Mouse (Mus musculus): ENCODE measurements at regions not wholly inside any gene's neighbourhood (a gene's known extent, or its start where the extent isn't known, plus 50 kb on each side); places are given as distances from the start of the nearest gene placed in this dataset.

GRCm38 (mm10) chr6:31325621-31326020 lies 72.9 kb upstream of the Mkln1 start:
- no peak for DNase-seq

DNA sequence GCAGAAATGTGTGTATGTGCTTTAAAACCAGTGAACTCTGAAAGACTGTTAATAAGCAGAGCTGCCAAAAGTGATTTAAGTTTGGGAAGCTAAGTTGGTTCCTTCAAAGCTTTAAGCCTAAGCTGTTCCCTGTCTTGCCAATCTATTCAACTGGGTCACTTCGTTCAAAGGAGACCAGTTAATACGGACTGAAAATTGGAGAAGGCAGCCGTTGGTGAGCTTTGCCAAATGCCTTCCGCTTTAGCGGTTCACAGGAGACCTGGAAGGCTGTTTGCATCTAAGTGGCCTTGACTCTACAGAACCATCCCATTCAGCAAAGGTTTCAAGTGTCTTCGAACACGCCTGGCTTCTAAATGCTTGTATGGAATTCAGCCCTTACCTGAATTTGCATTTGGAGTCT lies 68.2 kb upstream of the Mkln1 start:
- DNase-seq, result no peak

DNA sequence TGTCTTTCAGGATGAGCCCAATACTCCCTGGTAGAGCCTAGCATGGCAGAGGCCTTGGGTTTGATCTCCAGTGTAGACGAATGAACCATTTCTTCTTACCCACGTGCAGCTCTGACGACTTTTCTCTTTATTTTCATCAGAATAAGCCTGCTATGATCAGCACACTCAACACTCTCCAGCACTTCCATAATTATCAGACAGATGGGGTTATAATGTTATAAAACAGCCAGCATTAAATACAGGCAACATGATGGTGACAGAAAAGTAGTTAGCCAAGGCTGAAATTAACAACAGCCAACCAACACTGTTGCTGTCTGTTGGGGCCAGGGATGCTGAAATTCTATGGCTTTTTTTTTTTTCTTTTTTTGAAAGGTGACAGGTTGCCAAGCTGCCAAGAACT lies 67.7 kb upstream of the Mkln1 start:
- peak; percentile 22 for DNase-seq

- DNase-seq, result no peak
Measured at GRCm38 (mm10) chr6:31332254-31332653, 66.3 kb upstream of the Mkln1 start.

- DNase-seq, result no peak
Measured at GRCm38 (mm10) chr6:31332714-31333113, 65.8 kb upstream of the Mkln1 start.

DNA sequence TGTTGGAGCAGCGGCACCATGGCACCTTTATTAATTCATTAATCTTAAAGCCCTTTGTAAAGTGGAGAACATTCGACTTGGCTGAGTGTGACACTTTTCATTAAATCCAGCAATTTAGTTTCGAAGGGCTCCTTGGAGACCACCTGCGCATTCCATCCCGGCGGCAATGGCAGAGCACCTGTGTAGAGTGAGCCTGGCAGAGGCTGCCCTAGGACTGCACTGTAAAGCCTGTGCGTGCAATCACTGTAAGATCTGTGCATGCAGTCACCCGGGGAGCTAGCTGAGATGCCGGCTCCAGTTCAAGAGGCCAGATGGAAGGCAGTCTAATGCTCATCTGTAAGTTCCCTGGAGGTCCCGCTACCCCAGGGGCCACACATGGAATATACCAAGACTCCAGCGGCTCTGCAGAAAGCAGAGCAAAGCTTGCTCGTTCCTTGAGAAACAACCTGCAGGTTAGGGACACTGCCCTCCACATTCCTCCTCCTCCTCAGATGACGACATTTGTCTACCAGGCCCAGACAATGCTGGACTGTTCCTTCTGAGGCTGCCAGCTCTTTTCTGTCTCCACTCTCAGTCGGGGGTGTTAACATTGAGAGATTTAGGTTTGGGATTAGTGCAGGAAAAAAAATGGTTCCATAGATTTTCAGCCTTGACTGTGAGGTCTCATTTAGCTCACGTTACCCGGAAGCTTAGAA lies 65.2 kb upstream of the Mkln1 start:
- no peak for DNase-seq

DNA sequence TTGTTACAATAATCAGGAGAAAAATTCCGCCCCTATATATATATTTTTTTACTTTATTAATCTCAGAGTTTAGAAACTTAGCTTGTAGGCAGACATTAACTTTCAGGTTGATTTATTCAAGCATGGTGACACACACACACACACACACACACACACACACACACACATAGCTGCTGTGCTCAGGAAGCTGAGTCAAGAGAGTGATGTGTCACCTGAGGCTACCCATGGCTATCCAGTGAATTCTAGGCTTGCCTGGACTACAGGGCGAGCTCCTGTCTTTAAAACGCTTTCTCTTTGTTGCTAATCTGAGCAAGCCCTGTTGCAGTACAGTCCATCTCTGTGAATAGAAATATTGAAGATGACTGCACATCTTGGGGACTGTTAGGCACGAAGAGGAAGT lies 64.4 kb upstream of the Mkln1 start:
- no peak for DNase-seq

DNA sequence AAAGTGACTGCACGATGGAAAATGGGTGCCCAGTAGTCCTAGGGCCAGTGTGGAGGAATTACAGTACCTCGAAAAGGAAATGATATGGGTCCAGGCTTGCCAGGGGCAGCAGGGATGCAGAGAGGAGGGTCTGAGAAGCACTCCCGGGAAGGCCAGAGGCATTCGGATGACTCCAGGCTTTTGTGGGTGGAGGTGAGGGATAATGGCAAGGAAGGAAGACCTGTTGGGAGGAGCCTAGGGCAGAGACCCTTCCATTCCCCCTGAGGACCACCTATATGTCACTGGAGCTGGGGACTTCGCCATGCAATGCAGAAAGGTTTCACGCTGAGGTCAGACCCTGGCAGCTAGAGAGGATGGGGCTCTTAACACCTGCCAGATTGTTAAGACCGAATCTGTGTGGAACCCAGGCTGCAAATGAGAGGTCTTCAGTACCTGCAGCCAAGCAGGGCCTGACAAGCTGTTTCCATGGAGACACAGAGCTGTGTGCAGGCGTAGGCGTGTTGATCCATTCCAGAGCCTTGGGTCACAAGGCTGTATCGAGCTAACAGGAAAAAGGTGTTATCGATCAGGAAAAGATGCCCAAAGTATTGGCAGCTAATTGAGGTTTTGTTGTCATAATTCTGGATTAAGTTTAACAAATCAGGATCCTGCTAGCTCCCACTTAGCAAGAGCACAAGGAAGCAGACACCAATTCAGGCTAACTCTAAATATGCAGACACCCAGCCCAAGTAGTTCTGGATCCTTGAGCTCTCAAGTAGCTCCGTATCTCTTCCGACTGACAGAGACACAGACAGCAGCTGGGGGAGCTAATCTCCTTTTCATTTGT lies 59.2 kb upstream of the Mkln1 start:
- peak; percentile 47 for DNase-seq

DNA sequence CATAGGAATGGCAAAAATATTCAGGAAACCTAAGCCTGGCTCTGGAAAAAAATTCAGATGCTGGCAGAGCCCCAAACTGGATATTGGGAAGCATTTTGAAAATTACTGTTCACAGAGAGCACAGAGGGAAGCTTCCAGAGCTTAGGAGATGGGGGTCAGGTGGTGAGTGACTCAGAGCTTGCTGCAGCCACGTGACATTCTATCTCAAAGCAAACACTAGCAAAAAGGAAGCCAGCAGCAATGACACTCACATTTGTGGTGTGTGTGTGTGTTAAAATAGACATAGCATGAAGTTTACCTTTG lies 58.6 kb upstream of the Mkln1 start:
- DNase-seq, result peak; percentile 30

DNA sequence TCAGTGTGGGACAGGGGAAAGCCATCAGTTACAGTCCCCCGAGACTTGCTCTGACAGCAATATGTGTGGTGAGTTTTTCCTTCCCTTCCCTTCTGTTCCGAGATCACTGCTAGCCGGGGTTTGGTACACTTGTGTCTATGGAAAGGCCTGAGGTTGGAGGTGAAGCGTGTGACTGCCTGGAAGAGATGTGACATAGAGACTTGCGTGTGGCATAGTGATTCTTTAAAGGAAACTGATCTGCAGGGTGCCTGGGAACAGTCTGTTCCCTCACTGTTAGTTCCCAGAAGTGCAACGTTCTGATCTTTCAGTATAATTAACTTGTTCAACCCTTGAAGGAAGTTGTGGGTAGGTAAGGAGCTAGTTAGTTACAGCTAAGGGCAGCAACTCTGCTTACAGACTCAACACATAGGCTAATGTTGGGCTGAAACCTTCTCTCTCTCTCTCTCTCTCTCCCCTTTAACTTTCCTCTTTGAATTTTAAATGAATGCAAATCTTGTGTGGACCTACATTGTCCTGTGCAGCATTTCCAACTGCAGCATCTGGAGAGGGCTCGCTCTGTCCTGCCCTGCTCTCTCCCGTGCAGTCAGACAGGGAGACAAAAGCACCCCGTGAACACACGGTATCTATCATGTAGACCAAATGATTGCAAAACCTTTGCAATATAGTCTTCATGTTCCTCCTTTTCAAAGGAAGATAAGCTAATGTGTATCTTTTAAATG lies 53.0 kb upstream of the Mkln1 start:
- DNase-seq, result no peak

- no peak for DNase-seq
Measured at GRCm38 (mm10) chr6:31348333-31348732, 50.2 kb upstream of the Mkln1 start.

Measured in layer of hippocampus, adult 9-11 months (tissue).